Mouse (Mus musculus): ENCODE data around the gene Cdx2. TPM values are rescaled to one million over a fixed set of nuclear protein-coding genes. Genes with fewer than 3 reads are reported as not detected.

Cdx2 gene
- polyA plus RNA-seq, 1 experiment from 2014 or later = not detected

DNA sequence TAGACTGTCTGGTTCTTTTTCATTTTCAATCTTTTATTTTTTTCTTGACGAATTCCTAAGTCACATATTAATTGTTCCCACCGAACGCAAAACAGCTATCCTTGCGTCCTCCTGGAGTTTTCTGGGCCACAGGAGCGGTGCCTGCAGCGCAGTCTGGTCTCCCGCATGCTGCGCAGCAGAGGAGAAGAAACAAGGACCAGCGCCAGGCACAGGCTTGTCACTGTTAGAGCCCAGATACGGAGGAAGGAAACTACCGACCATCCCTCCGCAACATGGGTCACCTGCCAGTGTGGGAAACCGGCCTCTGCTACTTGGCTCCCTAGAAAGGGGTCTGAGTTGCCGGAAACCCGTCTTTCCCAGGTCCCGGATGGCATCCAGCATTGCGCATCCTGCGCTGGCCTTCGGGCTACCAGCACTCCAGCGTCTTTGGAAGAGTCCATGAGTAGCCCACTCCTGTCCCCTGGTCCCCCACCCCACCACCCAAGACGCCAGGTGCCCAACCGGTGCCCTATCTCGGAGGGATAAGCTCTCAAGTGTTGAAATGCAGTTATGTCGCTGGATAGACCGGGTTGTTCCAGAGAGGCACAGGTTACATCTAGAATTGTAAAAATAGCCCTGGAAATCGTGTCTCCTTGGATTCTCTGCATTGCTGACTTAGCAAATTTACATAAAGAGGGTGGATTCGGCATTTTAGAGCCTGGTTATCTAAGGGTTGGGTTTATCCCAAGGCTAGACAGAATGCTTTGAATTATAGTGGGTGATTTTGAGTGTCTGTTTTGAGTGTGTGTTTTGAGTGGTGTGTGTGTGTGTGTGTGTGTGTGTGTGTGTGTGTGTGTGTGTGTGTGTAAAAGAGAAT is 6.0 kb upstream of the Cdx2 start:
- peaks cover 5% of the 10 kb centered on the region; the same call in 1 of the 2 replicates for H3K4me1 ChIP-seq
- peaks cover 100% of the 10 kb centered on the region for H3K27me3 ChIP-seq
- no peak overlapping the region for H3K9ac ChIP-seq
- no peaks in the 10 kb centered on the region for H3K9me3 ChIP-seq (replicated peaks)
- H3K4me3 ChIP-seq = no peak overlapping the region
- H3K4me2 ChIP-seq (replicated peaks) = no peak overlapping the region
- 1% methylated on average over 27 of the region's 27 CpGs for WGBS
- H3K36me3 ChIP-seq = no peaks in the 10 kb centered on the region
- no peak for ATAC-seq (ENCODE audit: low FRiP score)
- no peak overlapping the region for H3K27ac ChIP-seq

DNA sequence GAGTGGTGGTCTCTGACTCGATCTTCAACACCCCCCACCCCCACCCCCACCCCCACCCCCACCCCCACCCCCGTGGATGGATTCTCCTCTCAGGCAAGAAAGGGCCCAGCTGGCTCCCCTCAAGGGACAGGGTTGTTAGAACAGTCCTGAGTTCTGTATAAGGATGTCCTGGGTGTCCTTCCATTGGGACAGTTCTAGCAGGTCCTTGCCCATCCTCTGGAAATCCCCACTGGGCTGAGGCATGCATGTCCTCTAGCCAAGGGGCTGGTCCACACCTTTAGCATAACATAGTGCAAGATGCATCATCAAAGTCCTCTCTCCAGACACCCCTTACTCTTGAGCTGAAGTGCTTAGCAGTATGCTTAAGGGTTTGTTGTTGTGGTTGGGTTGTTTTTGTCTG is 2.7 kb upstream of the Cdx2 start:
- Histone ChIP-seq H3K36me3 (no peaks in the 10 kb centered on the region), H3K27ac (no peak overlapping the region), H3K9ac (no peak overlapping the region), H3K4me2 (replicated peaks) (no peak overlapping the region), H3K9me3 (replicated peaks) (no peaks in the 10 kb centered on the region), H3K4me3 (no peak overlapping the region), H3K4me1 (peaks cover 8% of the 10 kb centered on the region), H3K27me3 (peaks cover 100% of the 10 kb centered on the region)
- 0% methylated on average over 2 of the region's 2 CpGs for WGBS
- no peak for ATAC-seq (ENCODE audit: low FRiP score)

DNA sequence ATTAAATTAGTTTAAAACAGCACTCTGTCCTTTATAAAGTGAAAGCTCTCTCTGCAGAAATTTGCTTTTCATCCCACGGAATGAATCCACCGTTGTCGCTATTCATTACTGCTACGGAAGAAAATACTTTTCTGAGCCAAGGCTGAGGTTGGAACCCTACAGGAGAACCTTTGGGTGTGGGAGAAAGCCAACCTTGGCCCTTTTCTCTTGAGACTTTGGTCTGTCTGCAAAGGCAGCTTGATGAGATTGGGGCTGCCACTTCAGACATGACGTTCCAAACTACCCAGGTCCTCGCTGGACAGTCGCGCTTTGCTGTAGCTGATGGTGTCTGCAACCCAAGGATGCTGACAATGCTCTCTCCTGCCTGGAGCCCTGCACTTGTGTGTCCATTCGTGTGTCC is 1.4 kb upstream of the Cdx2 start:
- 8% methylated on average over 9 of the region's 9 CpGs for WGBS
- Histone ChIP-seq H3K9me3 (replicated peaks) (no peaks in the 10 kb centered on the region), H3K4me2 (replicated peaks) (no peak overlapping the region), H3K4me1 (peaks cover 11% of the 10 kb centered on the region), H3K27me3 (peaks cover 100% of the 10 kb centered on the region), H3K9ac (no peak overlapping the region), H3K4me3 (no peak overlapping the region), H3K27ac (no peak overlapping the region), H3K36me3 (no peaks in the 10 kb centered on the region)
- no peak for ATAC-seq (ENCODE audit: low FRiP score)

GRCm38 (mm10) chr5:147307398-147307785 is 322 bp upstream of the Cdx2 start:
- no peak overlapping the region for H3K9ac ChIP-seq
- WGBS = 2% methylated on average over 12 of the region's 12 CpGs
- H3K4me3 ChIP-seq = no peak overlapping the region
- H3K9me3 ChIP-seq (replicated peaks) = no peaks in the 10 kb centered on the region
- no peaks in the 10 kb centered on the region for H3K36me3 ChIP-seq
- peaks cover 100% of the 10 kb centered on the region for H3K27me3 ChIP-seq
- H3K4me1 ChIP-seq = peaks cover 11% of the 10 kb centered on the region
- ATAC-seq (ENCODE audit: low FRiP score) = no peak
- H3K4me2 ChIP-seq (replicated peaks) = no peak overlapping the region
- no peak overlapping the region for H3K27ac ChIP-seq

DNA sequence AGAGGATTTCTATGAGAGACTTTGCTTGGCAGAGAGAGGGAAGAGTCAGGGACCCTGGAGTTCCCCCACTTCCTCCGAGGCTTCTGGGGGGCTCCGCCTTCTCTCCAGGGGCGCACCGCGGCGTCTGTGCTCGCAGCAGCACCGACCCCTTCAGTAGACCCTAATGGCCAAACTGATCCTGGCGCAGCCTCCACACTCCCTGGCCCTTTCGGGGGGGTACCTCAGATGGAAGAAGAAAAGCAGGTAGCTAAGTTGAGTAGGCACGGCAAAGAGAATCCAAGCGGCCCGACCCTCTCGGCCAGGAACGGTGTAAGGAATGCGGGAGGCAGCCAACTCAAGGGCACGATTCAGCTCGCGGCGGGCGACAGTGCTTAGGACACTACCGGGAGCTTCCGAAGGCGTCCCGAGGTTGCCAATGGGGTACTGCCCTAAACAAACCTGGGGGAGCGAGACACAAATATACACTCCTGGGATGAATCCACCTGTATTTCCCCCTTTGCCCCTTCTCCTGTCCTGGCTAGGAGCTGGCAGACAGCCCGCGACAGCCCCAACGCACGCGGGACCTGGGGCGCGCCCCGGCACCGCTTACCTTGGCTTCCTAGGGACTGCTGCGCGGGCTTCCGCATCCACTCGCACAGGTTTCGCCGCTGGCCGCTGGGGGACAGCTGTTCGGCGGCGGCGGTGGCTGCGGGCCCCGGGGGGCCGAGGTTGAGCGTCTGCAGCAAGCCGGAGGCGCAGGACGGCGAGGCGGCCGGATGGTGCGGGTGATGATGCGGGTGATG is 1.0 kb downstream of the Cdx2 start:
- no peak overlapping the region for H3K4me2 ChIP-seq (replicated peaks)
- no peak overlapping the region for H3K9ac ChIP-seq
- no peaks in the 10 kb centered on the region for H3K36me3 ChIP-seq
- H3K27me3 ChIP-seq = peaks cover 100% of the 10 kb centered on the region
- under 1% methylated on average over 57 of the region's 58 CpGs for WGBS
- peak overlapping the region; percentile 0; the same call in 1 of the 2 replicates for H3K4me3 ChIP-seq
- H3K9me3 ChIP-seq (replicated peaks) = no peaks in the 10 kb centered on the region
- no peak for ATAC-seq (ENCODE audit: low FRiP score)
- peaks cover 11% of the 10 kb centered on the region for H3K4me1 ChIP-seq
- no peak overlapping the region for H3K27ac ChIP-seq

- Histone ChIP-seq H3K36me3 (no peaks in the 10 kb centered on the region), H3K27ac (no peak overlapping the region), H3K4me3 (no peak overlapping the region), H3K9me3 (replicated peaks) (no peaks in the 10 kb centered on the region), H3K4me2 (replicated peaks) (no peak overlapping the region), H3K9ac (no peak overlapping the region), H3K4me1 (peaks cover 11% of the 10 kb centered on the region), H3K27me3 (peaks cover 100% of the 10 kb centered on the region)
- whole genome bisulfite sequencing = 2% methylated on average over 16 of the region's 16 CpGs
- ATAC-seq (ENCODE audit: low FRiP score) = no peak
Measured at GRCm38 (mm10) chr5:147305166-147305565, 1.9 kb downstream of the Cdx2 start.

- H3K9ac ChIP-seq = no peak overlapping the region
- peaks cover 16% of the 10 kb centered on the region for H3K4me1 ChIP-seq
- no peak overlapping the region for H3K4me2 ChIP-seq (replicated peaks)
- WGBS = under 1% methylated on average over 54 of the region's 54 CpGs
- ATAC-seq (ENCODE audit: low FRiP score) = no peak
- H3K36me3 ChIP-seq = no peaks in the 10 kb centered on the region
- peaks cover 100% of the 10 kb centered on the region for H3K27me3 ChIP-seq
- H3K9me3 ChIP-seq (replicated peaks) = no peaks in the 10 kb centered on the region
- H3K4me3 ChIP-seq = no peak overlapping the region
- no peak overlapping the region for H3K27ac ChIP-seq
Measured at GRCm38 (mm10) chr5:147304276-147305155, 2.6 kb downstream of the Cdx2 start.

GRCm38 (mm10) chr5:147302746-147303400 is 4.2 kb downstream of the Cdx2 start:
- Histone ChIP-seq H3K36me3 (no peaks in the 10 kb centered on the region), H3K27ac (no peak overlapping the region), H3K9ac (no peak overlapping the region), H3K4me3 (no peak overlapping the region), H3K9me3 (replicated peaks) (no peaks in the 10 kb centered on the region), H3K27me3 (peaks cover 100% of the 10 kb centered on the region), H3K4me1 (peaks cover 19% of the 10 kb centered on the region), H3K4me2 (replicated peaks) (no peak overlapping the region)
- WGBS = 5% methylated on average over 13 of the region's 13 CpGs
- no peak for ATAC-seq (ENCODE audit: low FRiP score)

DNA sequence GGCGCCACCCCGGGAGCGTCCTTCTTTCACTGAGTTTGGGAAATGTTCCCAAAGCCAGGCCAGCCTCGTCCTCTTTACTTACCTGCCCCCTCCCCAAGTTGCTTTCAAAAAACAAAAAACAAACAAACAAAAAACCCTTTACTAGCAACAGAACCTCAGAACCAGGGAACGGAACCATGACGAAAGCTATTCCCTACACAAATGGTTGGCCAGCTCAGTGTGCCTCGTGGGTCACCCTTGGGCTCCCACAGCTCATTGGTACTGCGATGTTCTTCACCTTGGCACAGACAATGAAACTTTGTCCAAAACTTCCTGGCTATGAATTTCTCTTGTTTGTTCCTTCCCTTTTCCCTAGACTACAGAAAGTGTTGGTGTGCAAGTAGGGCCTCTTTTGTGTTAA is 4.9 kb downstream of the Cdx2 start:
- Histone ChIP-seq H3K27me3 (peaks cover 100% of the 10 kb centered on the region), H3K4me2 (replicated peaks) (no peak overlapping the region), H3K4me1 (peaks cover 19% of the 10 kb centered on the region), H3K9me3 (replicated peaks) (no peaks in the 10 kb centered on the region), H3K36me3 (no peaks in the 10 kb centered on the region), H3K27ac (no peak overlapping the region), H3K4me3 (no peak overlapping the region), H3K9ac (no peak overlapping the region)
- no peak for ATAC-seq (ENCODE audit: low FRiP score)
- WGBS = 8% methylated on average over 8 of the region's 8 CpGs

DNA sequence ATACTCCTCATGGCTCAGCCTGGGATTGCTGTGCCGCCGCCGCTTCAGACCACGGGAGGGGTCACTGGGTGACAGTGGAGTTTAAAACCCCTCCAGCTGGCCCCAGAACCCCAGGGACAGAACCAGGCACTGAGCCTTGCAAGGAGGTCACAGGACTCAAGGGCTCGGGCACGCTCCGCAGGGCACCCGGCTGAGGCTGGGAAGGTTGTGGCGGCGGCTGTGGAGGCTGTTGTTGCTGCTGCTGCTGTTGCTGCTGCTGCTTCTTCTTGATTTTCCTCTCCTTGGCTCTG is 5.3 kb downstream of the Cdx2 start:
- H3K4me2 ChIP-seq (replicated peaks) = no peak overlapping the region
- no peaks in the 10 kb centered on the region for H3K36me3 ChIP-seq
- H3K4me1 ChIP-seq = peaks cover 17% of the 10 kb centered on the region
- WGBS = under 1% methylated on average over 10 of the region's 10 CpGs
- H3K27me3 ChIP-seq = peaks cover 100% of the 10 kb centered on the region
- no peak for ATAC-seq (ENCODE audit: low FRiP score)
- H3K27ac ChIP-seq = no peak overlapping the region
- H3K9ac ChIP-seq = no peak overlapping the region
- H3K9me3 ChIP-seq (replicated peaks) = no peaks in the 10 kb centered on the region
- H3K4me3 ChIP-seq = no peak overlapping the region

DNA sequence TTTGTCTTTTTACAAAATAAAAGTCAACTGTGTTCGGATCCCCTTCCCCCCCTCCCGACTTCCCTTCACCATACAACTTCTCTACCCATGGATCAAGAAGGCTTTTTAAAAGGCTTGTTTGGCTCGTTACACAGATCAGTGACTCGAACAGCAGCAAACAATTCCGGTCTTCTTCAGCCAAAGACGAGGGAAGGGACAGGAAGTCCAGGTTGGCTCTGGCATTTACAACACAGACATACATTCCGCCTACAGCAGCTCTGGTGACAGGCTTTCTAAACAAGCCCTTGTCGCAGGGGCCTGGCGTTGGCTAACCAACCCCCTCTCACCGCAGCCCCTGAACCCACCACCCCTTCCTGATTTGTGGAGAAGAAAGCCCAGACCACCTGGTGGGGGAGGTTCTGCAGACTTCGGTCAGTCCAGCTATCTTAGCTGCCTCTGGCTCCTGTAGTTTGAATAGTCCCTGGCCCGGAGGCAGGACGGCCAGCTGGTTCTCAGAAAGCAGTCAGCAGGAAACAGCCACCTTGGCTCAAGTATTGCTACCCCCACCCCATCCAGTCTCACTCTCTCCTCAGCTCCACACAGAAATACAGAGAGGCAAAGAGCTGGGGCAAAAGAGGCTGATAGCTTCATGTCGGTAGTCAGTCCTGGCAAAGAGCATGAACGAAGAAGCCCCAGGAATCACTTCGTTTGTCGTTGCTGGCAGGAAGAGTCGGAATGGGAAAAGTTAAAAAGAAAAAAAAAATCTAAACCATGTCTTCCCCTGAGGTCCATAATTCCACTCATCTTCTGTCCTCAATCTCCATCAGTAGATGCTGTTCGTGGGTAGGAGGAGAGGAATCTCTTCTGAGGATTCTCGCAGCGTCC is 5.9 kb downstream of the Cdx2 start:
- peaks cover 11% of the 10 kb centered on the region for H3K4me1 ChIP-seq
- H3K36me3 ChIP-seq = no peaks in the 10 kb centered on the region
- H3K4me3 ChIP-seq = no peak overlapping the region
- H3K4me2 ChIP-seq (replicated peaks) = no peak overlapping the region
- peaks cover 98% of the 10 kb centered on the region for H3K27me3 ChIP-seq
- H3K9me3 ChIP-seq (replicated peaks) = no peaks in the 10 kb centered on the region
- WGBS = 2% methylated on average over 21 of the region's 21 CpGs
- no peak for ATAC-seq (ENCODE audit: low FRiP score)
- H3K27ac ChIP-seq = no peak overlapping the region
- no peak overlapping the region for H3K9ac ChIP-seq

All from hindbrain, embryonic 12.5 days (tissue).